Mouse (Mus musculus) kidney, postnatal 25 days (tissue): ENCODE measurements around the gene Dgke.
"Not testable (repeated sequence)": the region's sequence is repeated elsewhere in the genome, so short reads cannot be mapped to it uniquely, and the experiment has no call there.

ENCODE experiments used
- DNase-seq, 2 experiments: peaks; one replicate each; pipeline ENCODE4 v3.0.0; 2021; ENCODE audit warnings: mixed read lengths in 2 of 2

The Dgke gene

GRCm38 (mm10) chr11:89066750-89067149 is at the start of gene Dgke:
TSS of gene Dgke (minus strand) at chr11:89066850.
- peak in 1 of 2 experiments; percentile 12 for DNase-seq

DNA sequence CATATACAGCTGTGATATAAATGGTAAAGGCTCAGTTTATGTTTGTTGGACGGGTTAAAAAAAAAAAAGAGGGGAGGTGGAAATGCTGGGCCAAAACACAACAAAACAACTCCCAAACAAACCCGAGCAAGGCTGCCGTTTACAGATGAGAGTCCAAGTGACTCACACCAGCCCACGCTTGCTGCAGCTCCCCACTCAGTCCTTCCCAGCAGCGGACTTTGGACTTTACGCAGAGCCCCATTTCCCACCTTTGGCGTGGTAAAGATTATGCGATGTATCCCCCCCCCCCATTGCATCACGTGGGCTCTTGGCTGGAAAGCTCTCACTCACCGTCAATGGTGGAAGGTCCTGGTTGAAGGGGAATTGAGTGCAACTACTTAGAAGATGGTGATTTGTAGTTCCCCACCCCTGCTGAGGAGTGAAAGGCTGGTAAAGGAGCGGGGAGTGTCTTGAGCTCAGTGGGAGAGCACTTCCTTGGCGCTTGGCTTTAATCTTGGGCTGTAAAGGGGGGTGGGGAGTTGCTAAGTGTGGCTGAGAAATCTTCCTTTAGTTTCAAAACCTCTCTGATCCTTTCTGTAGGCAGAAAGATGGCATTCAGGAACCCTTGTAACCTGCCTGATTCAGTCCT is 40.6 kb upstream of the Dgke start:
- DNase-seq = no peak

DNA sequence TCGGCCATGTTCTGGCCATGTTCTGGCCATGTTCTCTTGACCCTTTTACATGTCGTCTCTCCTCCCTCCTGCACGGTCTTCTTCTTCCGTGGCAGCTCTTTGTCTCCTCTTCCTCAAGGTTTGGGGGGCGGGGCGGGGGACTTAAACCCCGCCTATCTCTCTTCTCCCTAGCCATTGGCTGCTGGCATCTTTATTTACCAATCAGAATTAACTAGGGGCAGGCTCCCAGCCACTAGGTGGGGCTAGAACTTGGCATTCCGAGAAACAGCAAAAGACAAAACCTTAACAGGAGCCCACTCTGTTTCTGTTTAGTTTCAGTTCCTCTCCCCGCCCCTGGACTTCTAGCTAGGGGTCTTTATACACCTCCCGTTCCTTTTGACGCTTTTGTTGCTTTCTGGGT is 39.2 kb upstream of the Dgke start:
- no peak for DNase-seq

- no peak for DNase-seq
Observed at GRCm38 (mm10) chr11:89105211-89105610, 38.6 kb upstream of the Dgke start.

DNA sequence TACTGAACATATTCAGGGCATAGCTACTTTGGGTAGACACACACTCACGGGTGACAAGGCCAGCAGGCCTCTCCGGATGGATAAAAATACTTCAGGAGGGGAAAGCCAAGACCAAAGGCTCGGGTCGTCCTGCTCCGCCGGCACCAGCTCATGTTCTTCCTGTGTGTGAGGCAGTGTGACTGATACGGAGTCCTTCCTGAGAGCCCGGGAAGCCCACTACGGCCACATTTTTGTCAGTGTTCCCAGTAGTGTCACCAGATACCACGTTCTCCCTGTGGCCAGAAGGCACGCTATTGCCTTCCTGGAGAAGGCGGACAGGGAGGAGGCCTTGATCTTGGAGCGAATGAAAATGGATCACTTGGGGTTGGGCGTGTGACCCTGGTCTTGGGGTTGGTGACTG is 36.5 kb upstream of the Dgke start:
- DNase-seq = peak; percentile 20 to 60

GRCm38 (mm10) chr11:89100826-89101321 is 34.2 kb upstream of the Dgke start:
- DNase-seq = peak; percentile 70 to 83

DNA sequence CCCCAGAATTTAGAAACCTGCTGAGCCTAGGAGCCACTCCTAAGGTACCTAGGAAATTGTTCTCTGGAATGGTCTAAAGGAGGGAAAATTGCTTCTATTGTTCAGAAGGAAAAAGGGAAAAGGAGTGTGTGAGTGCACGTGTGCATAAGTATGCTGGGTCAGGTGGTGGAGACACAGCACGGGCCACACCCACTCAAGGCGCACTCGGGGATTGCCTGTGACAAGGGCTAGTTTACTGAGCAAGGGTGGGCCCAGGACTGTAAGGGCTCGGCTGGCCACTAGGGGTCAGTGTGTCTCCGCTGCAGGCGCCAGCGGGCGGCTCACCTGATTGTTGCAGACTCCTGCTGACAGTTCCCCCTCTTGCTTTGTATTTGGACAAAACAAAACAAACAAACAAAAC is 33.8 kb upstream of the Dgke start:
- peak; percentile 87 for DNase-seq

- no peak for DNase-seq
Observed at GRCm38 (mm10) chr11:89098930-89099329, 32.3 kb upstream of the Dgke start.

- no peak for DNase-seq
Observed at GRCm38 (mm10) chr11:89098083-89098835, 31.6 kb upstream of the Dgke start.

- not testable (repeated sequence) for DNase-seq
Observed at GRCm38 (mm10) chr11:89097292-89097691, 30.6 kb upstream of the Dgke start.

GRCm38 (mm10) chr11:89095306-89095705 is 28.7 kb upstream of the Dgke start:
- no peak for DNase-seq

- DNase-seq = peak; percentile 70 to 74
Observed at GRCm38 (mm10) chr11:89092714-89093113, 26.1 kb upstream of the Dgke start.

DNA sequence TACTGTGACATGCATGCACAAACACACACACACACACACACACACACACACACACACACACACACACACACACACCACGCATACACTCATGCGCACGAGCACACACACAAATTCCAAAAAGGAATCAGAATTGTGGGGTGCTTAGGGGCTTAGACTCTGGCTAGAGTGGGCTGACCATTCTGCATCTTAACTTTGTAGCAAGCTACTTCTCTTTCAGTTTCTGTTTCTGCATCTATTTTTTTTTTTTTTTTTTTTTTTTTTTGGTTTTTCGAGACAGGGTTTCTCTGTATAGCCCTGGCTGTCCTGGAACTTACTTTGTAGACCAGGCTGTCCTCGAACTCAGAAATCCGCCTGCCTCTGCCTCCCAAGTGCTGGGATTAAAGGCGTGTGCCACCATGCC is 23.7 kb upstream of the Dgke start:
- DNase-seq = not testable (repeated sequence)

DNA sequence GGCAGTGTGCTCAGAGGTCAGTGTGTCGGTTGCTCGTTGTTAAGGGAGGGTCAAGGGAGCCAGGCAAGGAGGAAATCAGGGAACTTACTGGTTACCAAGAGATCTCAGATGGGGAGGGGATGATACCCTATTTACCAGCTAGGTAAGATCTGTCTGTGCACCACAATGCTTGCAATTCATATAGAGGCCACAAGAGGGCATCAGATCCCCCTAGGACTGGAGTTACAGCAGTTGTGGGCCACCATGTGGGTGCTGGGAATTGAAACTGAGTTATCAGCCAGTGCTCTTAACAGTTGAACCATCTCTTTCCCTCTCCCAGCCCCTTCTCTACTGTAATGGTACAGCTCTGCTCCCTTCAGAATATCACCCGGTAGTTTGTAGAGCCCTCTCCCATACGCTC is 22.1 kb upstream of the Dgke start:
- DNase-seq = no peak

DNA sequence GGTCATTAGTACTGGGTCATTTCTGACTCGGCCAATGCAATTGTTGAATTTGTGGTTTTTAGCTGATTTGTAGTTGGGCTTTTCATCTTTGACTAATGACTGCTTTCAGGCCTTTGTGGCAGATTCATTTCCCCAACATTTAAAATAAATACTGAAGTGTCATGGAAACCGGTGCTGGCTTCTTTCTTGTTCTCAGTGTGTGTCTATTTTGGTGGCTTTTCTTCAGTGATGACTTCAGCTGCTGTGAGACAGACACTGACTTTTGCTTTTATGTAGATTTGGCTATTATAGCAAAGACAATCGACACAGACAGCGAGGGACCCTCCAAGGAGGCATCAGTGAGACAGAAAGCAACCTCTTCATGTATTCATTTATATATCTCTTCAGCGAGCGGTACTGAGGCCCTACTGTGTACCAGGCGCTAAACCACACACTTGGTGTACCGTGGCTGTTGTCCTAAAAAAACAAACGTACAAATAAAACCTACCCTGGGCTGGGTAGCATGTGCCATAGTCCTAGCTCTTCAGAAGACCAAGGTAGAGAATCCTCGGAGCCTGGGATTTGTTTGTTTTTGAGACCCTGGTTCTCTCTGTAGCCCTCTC is 19.7 kb upstream of the Dgke start:
- DNase-seq = no peak

DNA sequence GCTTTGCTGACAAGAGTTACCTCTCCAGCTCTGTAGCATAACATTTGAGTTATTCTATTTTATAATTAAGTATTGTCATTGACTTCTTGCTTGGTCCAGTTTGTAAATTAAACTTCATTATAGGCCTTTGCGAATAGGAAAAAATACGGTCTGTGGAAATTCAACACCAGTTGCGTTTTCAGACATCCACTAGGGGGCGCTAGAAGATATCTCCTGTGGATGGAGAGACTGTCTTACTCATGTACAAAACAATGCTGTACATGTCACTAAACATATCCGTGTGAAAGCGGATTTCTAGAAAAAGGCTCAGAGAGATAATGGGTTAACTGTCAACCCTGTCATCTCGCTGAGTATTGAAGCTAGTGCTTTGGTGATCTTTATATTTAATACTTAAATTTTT is 18.0 kb upstream of the Dgke start:
- peak in 1 of 2 experiments; percentile 62 for DNase-seq

- not testable (repeated sequence) for DNase-seq
Observed at GRCm38 (mm10) chr11:89082691-89083090, 16.0 kb upstream of the Dgke start.

GRCm38 (mm10) chr11:89081906-89082305 is 15.3 kb upstream of the Dgke start:
- DNase-seq = not testable (repeated sequence)

GRCm38 (mm10) chr11:89078996-89079680 is 12.5 kb upstream of the Dgke start:
- no peak for DNase-seq

DNA sequence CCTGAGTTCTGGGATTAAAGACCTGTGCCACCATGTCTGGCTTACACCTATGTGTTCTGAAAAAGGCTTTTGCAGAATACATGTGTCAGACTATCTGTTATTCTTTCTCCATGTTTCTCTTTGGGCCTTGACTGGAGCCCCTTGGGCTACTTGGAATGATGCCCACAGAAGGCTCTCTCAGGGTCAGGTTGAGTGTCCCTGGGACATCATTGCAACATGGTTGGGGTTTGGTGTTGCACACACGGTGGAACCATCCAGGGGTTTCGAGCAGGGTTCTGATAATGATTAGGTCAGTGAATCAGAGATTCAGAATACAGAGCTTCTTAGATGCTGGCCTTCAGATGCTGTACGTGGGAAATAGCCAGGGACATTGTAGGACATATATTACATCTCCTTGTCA is 11.7 kb upstream of the Dgke start:
- DNase-seq = no peak

DNA sequence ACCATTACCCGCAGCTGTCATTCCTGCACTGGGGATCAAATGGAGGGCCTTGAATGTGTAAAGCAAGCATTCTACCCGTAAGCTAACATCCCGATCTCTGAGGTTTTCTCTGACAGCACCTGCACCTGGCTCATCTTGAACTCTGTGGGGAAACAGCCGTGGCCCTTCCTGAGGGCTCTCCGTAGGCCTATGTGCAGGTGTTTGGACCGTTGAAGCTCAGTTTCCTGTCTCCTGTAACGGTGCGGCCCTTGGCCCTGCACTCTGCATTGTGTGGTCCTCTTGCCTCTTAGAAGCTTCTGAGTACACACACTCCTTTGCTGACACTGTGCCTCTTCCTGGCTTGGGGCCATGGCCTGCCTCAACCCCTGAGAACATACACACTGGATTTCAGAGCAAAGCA is 11.0 kb upstream of the Dgke start:
- DNase-seq = no peak

DNA sequence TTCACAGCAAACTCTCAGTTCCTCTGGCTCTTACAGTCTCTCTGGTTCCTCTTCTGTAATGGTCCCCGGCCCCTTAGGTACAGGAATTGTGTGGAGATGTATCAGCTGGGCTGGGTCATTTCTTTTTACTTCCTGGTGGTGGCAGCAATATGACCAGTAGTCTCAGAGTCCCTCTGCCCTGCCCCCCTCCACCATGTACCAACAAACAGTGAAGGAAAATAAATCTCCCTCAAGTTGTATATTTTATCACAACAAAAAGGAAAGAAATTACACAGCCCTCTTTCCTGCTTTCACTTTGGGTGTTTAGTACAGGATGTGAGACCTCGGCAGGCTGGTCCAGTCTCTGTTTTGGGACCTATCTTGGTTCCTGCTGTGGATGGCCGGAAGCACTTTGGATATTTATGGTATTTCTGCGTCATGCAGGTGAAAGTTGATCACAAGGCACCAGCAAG is 9.7 kb upstream of the Dgke start:
- peak; percentile 48 to 65 for DNase-seq

DNA sequence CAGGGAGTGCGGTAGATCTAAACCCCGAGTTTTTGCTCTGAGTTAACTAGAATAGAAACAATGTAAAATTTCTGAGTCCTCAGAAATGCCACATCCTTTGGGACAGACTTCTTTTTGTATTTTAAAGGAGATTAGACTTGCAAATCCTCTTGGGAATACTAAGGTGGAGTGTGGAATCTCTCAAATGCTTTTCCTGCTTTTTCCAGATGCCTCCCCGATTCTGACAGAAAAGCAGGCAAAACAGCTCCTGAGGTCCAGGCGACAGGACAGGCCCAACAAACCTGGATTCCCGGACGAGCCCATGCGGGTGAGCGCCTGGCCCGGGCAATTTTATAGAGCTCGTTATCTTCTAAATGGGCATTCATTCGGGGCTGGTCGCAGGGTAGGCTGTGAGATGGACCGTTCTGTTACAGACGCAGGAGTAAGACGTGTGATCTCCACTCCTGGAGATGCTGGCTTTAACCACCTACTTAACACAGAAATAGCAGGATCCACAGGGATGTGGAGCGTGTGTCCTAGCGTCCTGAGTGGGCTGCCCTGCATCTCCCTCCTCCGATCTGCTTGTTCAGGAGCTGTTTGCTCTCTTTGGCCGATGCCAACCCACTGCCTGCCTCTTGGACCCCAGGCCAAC is 8.2 kb upstream of the Dgke start:
- DNase-seq = no peak
